29 mouse cellular contexts compared by ENCODE assay signal in genomic region chr2:9160181-9160580, GRCm38 (mm10).
"Had no signal": no experiment of that assay in that cellular context is flagged by ENCODE, and none has a peak within 500 bp of the region (broad histone marks: within the 10 kb centered on the region; RNA-seq: fewer than 3 reads in every experiment).

No protein-coding gene starts in this region.

- H3K4me2 ChIP-seq: embryonic facial prominence, embryonic 12.5 days; embryonic facial prominence, embryonic 13.5 days; embryonic facial prominence, embryonic 15.5 days; forebrain, embryonic 12.5 days; forebrain, embryonic 13.5 days; forebrain, embryonic 15.5 days had no signal

- H3K4me3 ChIP-seq: embryonic facial prominence, embryonic 10.5 days; embryonic facial prominence, embryonic 12.5 days; embryonic facial prominence, embryonic 13.5 days; embryonic facial prominence, embryonic 15.5 days; erythroblast, embryonic 14.5 days; forebrain, embryonic 10.5 days; forebrain, embryonic 12.5 days; forebrain, embryonic 13.5 days; forebrain, embryonic 15.5 days; gastrocnemius, adult 2 months; heart, adult 2 months had no signal

- H3K36me3 ChIP-seq: embryonic facial prominence, embryonic 10.5 days; embryonic facial prominence, embryonic 12.5 days; embryonic facial prominence, embryonic 13.5 days; embryonic facial prominence, embryonic 15.5 days; forebrain, embryonic 10.5 days; forebrain, embryonic 12.5 days; forebrain, embryonic 15.5 days had no signal

- H3K4me1 ChIP-seq: embryonic facial prominence, embryonic 10.5 days; embryonic facial prominence, embryonic 12.5 days; embryonic facial prominence, embryonic 13.5 days; embryonic facial prominence, embryonic 15.5 days; forebrain, embryonic 10.5 days; forebrain, embryonic 12.5 days; forebrain, embryonic 13.5 days; forebrain, embryonic 15.5 days had no signal

- H3K27ac ChIP-seq: embryonic facial prominence, embryonic 10.5 days; embryonic facial prominence, embryonic 12.5 days; embryonic facial prominence, embryonic 13.5 days; embryonic facial prominence, embryonic 15.5 days; forebrain, embryonic 10.5 days; forebrain, embryonic 12.5 days; forebrain, embryonic 13.5 days; forebrain, embryonic 15.5 days; gastrocnemius, adult 2 months; heart, adult 2 months had no signal

- H3K27me3 ChIP-seq: embryonic facial prominence, embryonic 12.5 days; embryonic facial prominence, embryonic 13.5 days; embryonic facial prominence, embryonic 15.5 days; forebrain, embryonic 12.5 days; forebrain, embryonic 13.5 days; forebrain, embryonic 15.5 days had no signal

- ATAC-seq: forebrain, embryonic 13.5 days; forebrain, embryonic 14.5 days; forebrain, embryonic 15.5 days; forebrain, embryonic 16.5 days; forebrain, postnatal 0 days had no signal

- DNase-seq: cerebellum, adult 2 months; cerebellum, adult 8-10 months; cerebellum, adult 9-10 months; cerebellum, adult 9-11 months; cerebellum, postnatal 10 days; cerebellum, postnatal 14 days; cerebellum, postnatal 25 days; cerebellum, postnatal 36 days; embryo, embryonic 11 days; forebrain, postnatal 0 days; gastrocnemius, adult 2 months; gastrocnemius, postnatal 10 days; gastrocnemius, postnatal 14 days; gastrocnemius, postnatal 25 days; gastrocnemius, postnatal 36 days; heart, adult 11 months; heart, adult 18-20 months; heart, adult 2 months had no signal

- H3K9me3 ChIP-seq: embryonic facial prominence, embryonic 10.5 days; embryonic facial prominence, embryonic 12.5 days; embryonic facial prominence, embryonic 13.5 days; embryonic facial prominence, embryonic 15.5 days; forebrain, embryonic 10.5 days; forebrain, embryonic 12.5 days; forebrain, embryonic 13.5 days; forebrain, embryonic 15.5 days had no signal

- H3K9ac ChIP-seq: embryonic facial prominence, embryonic 12.5 days; embryonic facial prominence, embryonic 13.5 days; embryonic facial prominence, embryonic 15.5 days; forebrain, embryonic 12.5 days; forebrain, embryonic 13.5 days; forebrain, embryonic 15.5 days; forebrain, postnatal 0 days had no signal
